Mouse (Mus musculus): Measurements from ENCODE around the gene Rasal1. TPM values are rescaled to one million over a fixed set of nuclear protein-coding genes. Genes with fewer than 3 reads are reported as not detected.

Gene Rasal1
- total RNA-seq, 2 experiments from 2014 or later: 92.7 to 97.3 TPM

DNA sequence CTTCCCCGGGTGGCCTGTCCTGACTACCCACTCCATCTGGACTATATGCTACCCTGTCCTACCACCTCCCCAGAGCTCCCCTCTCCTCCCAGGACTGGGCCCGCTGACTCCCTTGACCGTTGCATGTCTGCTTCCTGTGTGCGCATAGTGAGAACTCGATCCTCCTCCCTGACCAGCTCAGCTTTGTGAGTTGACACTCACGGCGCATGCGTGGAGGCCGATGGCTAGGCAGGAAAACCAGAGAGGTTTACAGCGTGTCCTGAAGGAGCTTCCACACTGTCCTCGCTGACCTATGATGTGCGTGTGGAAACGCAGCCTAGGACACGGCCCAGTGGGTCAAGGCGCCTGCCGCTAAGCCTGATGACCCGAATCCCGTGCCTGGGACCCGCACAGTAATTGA, 43.4 kb downstream of the Rasal1 start:
- no peak for DNase-seq (ENCODE audit: low spot score in 2 of 2)

DNA sequence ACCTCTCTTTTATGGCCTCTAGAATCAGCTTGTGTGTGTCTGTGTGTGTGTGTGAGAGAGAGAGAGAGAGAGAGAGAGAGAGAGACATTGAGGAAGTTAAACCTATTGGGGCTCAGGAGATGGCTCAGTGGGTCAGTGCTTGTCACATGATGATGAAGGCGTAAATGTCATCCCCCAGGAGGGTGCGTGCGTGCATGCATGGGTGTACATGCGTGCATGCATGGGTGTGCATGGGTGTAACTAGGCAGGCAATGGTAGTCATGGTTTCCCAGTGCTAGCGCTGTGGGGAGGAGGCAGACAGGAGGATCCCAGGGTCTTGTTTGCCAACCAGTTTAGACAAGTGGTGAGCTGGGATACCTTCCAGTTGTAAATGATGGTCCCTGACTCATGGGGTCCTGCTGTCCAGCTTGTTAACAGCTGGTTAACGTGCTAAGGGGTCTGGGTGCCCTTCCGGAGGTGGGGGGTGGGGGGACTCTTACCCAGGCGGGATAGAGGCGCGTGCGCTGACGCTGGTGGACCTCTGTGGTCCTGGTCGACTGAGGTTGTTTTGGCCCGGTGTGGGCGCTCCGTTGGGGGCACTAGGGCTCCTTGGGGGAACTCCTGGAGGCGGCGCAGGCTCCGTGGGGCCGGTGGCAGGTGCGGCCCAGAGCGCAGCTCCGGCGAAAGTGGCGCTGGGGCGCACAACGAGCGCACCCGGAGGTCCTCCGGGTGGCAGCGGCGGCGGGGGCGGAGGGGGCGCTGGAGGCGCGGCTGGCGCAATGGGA, 45.5 kb downstream of the Rasal1 start:
- DNase-seq (ENCODE audit: low spot score in 2 of 2): no peak

DNA sequence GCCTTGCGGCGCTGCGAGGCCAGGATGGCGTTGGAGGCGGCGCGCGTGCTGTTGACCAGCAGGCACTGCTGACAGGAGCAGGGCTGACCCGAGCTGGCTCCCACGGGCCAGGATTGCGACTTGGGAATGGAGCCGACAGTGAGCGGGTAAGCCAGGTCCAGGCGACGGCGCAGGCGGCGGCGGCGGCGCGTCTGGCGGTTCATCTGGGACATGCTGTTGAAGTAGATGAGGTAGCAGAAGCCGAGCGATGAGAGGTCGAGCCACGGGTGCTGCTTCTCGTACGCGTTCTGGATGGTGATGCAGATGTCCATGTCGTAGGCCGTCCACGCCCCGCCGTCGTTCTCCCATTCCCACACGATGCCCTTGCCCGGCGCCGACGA, 46.1 kb downstream of the Rasal1 start:
- DNase-seq (ENCODE audit: low spot score in 2 of 2): peak in 1 of 2 experiments; percentile 53

DNA sequence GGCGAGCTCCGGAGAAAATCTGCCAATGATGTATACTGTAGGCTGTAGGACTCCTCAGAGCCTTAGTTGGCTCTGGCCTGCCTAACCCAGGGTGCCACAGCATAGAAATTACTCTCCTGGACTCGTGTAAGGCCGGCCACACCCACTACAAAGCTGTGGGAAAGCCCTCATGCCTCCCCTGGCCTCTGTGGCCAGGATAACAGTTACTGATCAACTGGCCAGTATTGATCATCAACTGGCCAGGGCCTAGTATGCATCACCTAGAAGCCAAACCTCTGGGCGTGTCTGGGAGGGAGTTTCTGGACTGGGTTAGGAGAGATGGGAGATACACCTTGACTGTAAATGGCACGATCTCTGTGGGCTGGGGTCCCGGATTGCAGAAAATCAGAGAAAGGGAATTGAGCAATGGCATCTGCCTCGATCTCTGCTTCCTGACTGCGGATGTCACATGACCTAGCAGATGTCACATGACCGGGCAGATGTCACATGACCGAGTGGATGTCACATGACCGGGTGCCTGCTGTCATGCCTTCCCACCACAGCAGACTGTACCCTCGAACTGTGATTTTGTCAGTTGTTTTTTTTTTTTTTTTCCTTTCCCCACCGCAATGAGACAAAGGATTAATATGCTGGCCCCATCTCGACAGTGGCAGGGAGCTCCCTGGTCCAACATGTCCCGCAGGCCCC, 47.6 kb downstream of the Rasal1 start:
- DNase-seq (ENCODE audit: low spot score in 2 of 2): peak in 1 of 2 experiments; percentile 54

DNA sequence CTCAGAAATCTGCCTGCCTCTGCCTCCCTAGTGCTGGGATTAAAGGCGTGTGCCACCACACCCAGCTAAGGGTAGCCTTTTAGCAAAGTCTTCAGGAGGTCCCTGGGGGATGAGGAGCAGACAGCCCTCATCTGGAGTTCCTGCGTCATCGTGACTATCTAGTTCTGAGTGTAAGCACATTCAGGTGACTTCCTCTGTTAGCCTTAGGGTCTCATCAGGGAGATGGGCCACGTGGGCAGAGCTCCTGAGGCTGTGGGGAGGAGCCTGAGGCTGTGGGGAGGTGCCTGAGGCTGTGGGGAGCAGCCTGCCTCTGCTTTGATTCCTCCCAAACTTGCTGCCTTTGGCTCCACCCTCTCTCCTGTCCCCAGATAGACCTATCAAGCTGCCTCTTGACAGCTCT, 48.3 kb downstream of the Rasal1 start:
- DNase-seq (ENCODE audit: low spot score in 2 of 2): no peak

DNA sequence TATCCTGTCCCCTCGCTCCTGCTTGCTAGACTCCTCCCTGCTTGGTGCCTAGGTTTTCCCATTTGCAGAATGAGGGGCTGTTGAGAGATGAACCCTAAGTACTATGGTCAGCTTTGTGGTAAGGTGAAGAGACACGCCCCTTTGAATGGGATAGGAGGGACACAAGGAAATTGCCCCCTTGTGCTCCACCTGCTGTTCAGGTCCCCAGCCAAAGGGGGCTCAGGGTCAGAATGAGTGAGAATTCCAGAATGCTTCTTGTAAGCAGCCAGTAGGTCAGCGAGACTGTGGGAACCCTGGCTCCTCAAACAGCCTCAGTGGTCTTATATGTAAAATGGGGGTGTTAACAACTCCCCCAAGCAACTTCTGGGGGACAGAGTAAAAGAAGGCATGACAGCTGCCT, 49.6 kb downstream of the Rasal1 start:
- DNase-seq (ENCODE audit: low spot score in 2 of 2): no peak

DNA sequence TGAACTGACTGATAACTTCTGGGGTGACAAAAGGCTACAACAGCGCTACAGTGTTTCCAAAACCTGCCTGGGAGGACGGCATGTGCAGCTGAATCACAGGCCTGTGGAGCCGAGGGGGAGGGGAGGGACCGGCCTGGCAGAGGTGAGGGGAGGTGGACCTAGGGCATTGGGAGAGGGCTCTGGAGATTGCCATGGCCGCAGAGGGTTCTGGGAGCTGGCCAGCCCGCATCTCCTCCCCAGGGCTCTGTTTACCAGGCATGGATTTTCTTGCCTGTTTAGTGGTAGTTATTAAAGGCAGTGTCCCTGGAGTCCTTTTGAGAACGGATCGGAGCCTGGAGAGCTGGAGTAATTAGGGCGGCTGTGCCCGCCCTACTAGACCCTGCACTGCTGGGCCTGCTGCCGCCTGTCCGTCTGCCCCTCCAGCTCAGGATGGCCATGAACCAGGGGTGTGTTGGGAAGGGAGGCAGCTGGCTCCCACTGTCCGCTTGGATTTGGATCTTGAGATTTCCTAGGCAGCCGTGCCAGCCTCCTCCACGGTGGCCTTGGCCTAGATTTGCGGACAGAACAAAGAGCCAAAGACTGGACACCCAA, 50.3 kb downstream of the Rasal1 start:
- peak in 1 of 2 experiments; percentile 44 for DNase-seq (ENCODE audit: low spot score in 2 of 2)

DNA sequence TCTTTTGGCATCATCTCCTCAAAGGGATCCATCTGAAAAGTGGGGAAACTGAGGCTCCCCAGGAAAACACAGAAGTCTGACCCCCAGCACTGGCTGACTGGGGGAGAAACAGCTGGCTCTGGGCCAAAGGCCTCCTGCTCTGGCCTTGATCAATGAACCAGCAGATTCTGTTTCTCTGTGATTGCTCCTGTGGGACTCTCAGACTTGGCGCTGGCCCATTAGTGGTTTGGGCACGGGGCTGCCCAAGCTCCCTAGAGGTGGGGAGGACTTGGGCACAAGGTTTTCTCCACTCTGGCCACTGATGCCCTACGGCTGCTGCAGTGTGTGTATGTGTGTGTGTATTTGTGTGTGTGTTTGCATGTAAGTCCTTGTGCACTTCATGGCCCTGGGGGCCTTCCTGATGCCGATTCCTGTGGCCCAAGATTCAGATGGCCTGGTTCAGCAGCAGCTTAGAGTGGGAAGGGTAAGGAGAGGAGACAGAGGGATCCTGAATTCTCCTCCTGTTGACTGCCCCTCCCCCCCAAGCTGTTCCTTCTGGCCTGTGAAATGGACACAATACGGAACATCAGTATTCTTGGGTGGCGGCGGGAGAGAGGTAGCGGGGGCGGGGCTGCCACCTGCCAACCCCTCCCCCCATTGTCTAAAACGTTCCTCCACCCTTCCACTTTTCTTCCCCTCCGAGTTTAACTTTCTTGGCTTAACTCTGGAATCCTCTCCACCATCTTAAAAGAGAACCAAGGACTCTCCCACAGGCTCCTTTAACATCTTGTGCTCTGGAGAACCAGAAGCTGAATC, 52.6 kb downstream of the Rasal1 start:
- DNase-seq (ENCODE audit: low spot score in 2 of 2): no peak

DNA sequence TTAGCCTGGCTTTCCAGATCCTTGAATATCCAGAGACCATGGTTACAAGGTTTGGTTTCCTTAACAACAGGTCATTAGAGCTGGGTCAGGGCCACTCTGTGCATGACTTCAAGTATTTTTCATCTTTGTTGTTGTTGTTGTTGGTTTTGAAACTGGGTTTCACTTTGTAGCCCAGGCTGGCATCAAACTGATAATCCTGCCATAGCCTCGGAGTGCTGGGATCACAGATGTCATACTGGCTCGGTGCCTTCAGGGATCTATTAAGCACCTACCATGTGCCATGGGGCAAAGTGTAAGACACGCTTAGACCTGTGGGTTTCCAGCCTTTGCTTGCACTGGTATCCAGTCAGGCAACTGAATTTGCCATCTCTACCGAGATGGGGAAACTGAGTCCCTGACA, 53.8 kb downstream of the Rasal1 start:
- no peak for DNase-seq (ENCODE audit: low spot score in 2 of 2)

DNA sequence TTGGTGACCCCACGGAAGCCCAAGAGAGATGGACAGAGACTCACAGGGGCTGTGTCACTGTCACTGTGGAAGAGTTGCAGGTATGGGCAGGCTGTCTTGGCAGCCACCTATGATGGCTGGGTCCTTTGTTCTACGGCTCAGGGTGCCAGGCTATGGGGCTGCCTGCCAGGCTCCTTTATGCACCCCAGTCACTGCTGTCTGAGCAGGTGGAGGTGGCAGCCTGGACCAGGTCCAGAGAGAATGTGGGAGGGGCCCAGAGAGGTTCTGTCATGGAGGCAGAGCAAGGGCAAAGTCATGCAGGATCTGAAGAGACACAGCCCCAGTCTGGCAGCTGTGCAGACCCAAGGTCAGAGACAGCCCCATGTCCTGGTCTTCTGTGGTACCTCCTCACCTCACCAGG, 54.4 kb downstream of the Rasal1 start:
- DNase-seq (ENCODE audit: low spot score in 2 of 2): no peak

DNA sequence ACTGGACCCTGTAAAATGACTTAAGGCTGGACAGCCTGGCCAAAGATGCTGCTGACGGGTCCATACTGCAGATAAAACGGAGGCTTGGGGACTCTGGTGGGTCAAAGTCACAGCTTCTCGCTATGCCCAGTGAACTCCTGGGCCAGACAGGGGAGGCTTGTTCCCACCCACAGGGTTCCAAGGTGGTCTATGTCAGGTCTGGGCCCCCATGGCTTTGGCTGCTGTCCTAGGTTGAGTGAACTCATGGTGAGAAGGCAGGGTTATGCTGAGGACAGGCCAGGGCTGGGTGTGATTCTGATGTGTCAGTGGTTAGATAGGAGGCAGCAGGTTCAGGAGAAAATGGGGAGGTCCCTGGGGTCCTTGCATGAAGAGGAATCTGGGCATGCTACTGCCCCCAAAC, 55.0 kb downstream of the Rasal1 start:
- no peak for DNase-seq (ENCODE audit: low spot score in 2 of 2)

DNA sequence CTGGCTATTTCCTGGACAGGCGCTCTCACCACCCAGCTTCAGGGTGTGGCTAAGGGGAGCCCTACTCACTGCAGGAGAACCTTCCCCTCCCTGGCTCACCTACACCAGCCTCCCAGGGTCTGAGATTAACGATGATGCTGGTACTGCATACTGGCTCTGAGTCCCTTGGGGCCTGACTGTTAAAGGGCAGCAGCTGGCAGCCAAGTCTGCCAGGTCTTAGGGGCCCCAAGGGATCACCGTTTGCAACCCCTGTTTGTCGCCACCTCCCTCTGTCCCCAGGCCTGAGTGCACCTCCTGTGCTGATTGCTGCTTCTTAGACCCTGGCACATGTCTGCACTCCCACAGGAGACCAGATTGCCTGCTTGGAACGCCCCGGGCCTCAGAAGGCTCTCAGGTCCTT, 55.8 kb downstream of the Rasal1 start:
- DNase-seq (ENCODE audit: low spot score in 2 of 2): no peak

DNA sequence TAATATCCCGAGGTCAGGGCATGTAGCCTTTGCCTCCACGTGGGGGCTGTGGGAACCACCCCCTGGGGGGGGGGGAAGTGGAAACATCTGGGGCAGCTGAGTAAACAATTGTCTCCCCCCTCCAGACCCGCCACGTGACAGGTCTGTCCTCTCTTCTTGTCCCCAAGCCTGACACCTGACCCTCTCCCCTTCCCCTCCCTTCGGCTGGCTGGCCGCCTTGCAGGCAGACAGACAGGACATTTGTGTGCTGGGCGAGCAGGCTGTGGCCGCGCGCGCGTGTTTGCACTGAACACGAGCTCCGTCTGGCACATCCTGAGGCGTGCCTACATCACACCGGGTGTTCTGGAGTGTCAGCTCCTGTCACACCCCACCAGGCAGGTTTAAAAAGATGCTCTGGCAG, 57.9 kb downstream of the Rasal1 start:
- no peak for DNase-seq (ENCODE audit: low spot score in 2 of 2)

DNA sequence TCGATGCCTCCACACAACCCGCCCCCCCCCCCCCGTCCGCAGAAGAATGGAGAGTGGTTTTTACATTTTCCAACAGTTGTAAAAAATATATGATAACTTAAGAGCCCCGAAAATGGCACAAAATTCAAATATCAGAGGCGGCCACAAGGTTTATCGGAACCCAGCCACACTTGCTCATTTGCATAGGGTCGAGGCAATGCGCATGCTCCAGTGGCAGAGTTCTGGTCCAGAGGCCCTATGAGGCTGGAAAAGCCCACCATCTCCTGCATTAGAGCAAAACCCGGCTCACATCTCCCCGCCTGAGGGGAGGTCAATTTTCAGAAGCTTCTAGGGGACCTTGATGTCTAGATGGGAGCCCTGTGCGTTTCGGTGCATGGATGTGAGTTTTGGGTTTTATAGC, 58.4 kb downstream of the Rasal1 start:
- DNase-seq (ENCODE audit: low spot score in 2 of 2): no peak

DNA sequence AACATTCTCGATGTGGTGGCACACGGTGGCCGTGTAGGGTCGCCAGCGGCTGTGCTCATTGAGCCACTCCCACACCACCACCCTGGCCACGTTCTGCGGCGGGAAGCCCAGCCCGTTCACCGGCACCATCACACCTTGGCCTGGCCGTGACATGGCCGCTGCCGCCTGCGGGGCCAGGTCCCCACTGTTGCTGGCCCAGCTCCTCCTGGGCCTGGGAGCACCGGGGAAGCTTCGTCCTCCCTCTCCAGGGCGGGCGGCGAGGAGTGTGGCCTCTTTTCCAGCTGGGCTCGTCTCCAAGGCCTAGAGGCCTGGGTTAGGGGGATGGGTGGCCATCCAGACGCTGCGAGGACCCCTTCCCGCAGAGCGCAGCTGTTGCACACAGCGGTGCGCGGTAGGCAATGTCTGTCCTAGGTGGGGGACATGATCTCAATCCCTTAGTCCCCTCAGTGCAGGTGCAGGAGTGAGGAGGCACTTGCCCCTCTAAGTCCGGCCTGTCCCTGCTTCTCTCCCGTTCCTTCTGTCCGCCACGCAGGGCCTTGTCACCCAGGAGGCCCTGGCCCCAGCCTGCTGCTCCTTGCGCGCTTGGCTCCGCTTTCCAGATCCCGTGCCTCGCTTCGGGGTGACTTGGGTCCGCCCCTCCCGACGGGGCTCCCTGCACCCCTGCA, 61.7 kb downstream of the Rasal1 start:
- peak; percentile 42 for DNase-seq (ENCODE audit: low spot score in 2 of 2)

DNA sequence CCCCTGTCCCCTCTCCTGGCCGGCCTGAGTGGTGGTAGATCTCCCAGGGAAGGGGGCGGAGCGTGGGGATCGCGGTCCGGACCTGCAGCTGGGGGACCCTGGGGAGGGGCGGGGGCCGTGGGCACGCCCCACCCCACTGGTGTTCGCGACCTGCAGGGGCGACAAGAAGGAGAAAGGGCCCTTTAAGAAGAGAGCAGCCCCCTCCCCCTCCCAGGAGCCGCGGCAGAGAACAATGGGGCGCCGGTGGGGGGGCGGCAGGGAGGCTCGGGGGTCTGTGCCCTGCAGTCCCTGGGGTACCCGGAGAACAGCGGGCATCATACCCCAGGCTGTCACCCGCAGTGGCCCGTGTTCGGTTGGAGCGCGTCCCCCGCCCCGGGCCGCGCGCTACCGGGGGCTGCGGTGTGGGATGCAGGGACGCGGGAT, 62.2 kb downstream of the Rasal1 start:
- DNase-seq (ENCODE audit: low spot score in 2 of 2): peak in 1 of 2 experiments; percentile 40

DNA sequence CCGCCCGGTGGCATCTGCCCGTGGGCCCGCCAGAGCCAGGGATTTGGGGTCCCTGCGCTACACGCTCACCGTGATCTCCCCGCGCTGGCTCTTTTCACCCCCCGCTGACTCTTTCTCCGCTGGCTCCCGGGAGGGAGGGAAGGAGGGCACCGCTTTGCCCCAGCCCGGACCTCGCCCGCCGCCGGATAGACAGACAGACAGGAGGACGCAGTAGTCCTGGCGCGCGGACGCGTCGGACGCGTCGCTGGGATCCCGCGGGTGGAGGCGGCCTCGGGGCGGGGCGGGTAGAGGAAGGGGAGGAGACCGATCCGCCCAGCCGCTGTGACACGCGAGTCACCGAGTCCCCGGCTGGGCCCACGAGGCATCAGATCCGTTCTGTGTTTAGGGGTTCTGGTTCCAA, 62.8 kb downstream of the Rasal1 start:
- peak; percentile 85 for DNase-seq (ENCODE audit: low spot score in 2 of 2)

DNA sequence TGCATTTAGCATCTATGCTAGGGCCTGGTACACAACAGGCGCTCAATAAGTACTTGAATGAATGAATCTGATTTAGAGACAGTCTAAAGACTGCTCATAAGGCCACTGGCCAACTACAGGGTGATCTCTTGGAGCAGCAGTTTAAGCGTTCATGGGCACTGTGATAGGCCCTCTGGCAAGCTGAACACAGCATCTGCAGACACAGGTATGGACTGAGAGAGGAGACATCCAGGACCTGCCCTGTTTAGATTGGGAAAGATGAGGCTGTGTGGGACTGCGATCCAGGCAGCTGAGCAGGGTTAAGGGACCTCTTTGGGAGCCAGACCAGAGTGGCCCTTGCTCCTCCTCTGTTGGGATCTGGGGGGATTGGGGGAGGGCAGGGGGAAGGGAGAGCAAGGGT, 63.2 kb downstream of the Rasal1 start, which contains the start of gene Dtx1:
Gene Dtx1, minus strand, starts transcription at position 101 of the 400 bp plus-strand sequence.
- DNase-seq (ENCODE audit: low spot score in 2 of 2): no peak

DNA sequence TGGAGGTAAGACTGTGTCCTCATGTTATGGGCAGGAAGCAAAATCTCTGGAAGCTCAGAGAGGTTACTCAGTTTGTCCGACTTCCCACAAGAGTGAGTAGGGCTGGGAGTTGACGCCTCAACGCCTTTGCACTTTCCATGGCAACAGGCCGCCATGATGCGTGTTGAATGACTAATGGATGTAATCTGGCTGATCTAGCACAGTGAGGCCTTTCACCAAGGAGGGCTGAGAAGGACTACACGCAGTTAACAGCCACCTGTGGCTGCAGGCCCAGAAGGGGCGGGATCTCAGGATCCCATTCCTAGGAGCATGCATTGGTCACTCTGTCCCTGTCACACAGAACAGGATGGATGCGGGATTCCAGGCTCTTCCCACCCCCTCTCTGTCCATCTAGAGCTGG, 64.1 kb downstream of the Rasal1 start:
- DNase-seq (ENCODE audit: low spot score in 2 of 2): peak in 1 of 2 experiments; percentile 50

DNA sequence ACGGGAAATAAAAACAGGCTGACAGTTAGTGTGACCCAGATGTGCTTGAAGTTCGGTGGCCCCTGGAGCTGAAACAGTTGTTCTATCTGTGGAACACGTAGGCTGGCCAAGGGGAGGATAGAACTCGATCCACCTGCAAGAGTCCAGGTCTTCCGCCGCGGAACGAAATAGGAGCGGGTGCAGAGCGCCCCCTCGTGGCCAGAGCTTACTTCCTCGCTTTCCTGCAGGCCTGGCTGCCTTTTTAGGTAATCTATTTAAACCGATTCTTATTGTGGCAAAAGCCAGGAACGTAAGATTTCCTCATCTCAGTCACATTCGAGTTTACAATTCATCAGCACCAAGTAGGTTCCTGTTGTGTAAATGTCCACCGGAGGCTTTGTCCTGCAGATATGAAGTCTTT, 65.7 kb downstream of the Rasal1 start:
- peak; percentile 77 to 88 for DNase-seq (ENCODE audit: low spot score in 2 of 2)

DNA sequence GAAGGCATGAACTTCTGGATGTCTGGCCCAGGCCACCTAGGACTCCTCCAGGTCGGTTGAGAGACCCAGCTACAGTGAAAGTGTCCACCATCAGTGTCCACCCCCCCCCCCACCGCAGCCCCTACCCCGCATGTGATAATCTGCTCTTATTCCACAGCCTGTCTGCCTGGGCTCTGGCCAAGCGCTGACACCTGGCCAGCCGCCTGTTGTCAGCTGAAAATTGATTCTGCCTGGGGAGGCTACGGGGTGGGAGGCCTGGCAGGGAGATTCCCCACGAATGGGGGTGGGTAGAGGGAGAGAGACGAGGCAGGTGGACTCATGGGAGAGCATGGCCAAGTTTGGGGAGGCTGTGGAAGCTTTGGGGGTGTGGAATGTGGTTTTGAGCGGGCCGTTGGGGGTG, 68.5 kb downstream of the Rasal1 start:
- DNase-seq (ENCODE audit: low spot score in 2 of 2): no peak
